Mouse (Mus musculus): Measurements from ENCODE around the gene Olfr1388. TPM values are rescaled to one million over a fixed set of nuclear protein-coding genes. Genes with fewer than 3 reads are reported as not detected.
"Not testable (repeated sequence)": the region's sequence is repeated elsewhere in the genome, so short reads cannot be mapped to it uniquely, and the experiment has no call there.

Olfr1388 gene
- polyA plus RNA-seq (2012; rRNA removed): 0.08 TPM in 1 of 2 replicates, not detected in the other

DNA sequence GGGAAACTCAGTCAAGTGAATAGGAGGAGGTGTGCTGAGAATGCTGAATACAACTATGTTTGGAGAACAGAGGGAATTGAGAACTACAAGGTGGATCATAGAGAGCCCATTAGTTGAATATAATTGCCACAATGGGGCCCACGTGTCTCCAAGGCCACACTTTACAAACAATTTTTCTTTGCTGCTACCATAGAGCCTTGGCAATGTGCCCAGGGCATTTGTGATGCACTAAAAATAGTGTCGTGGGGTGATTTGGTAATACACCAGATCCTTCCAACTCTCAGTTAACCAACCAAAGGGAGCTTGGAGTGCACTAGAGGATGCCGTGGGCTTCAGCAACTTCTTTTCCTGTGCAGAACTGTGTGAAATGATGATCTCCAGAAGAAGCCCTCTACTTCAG lies at the start of gene Olfr1388:
TSS of gene Olfr1388 (plus strand) at position 214 of the 400 bp plus-strand sequence.
- WGBS: 54% methylated on average over 3 of the region's 3 CpGs
- H3K36me3 ChIP-seq (ENCODE audit: control insufficient read depth, insufficient read depth, low read length): no peaks in the 10 kb centered on the region
- no peak within 1 kb of the TSS for H3K4me3 ChIP-seq (ENCODE audit: extremely low read depth, insufficient read depth, insufficient read length)
- H3K27me3 ChIP-seq (ENCODE audit: control insufficient read depth, insufficient read depth, low read length): no peaks in the 10 kb centered on the region
- no peaks in the 10 kb centered on the region for H3K4me1 ChIP-seq (ENCODE audit: control insufficient read depth, insufficient read depth, insufficient read length)
- no peak for DNase-seq (ENCODE audit: low read depth in 1 of 2, low spot score in 2 of 2)
- TF ChIP-seq CTCF (IDR thresholded peaks at IDR 0.05; ENCODE audit: extremely low read depth, insufficient read depth, insufficient read length, insufficient replicate concordance): no peak
- TF ChIP-seq POLR2A (IDR thresholded peaks at IDR 0.05; ENCODE audit: low read depth, low read length): no peak
- no peak within 1 kb of the TSS for H3K27ac ChIP-seq (ENCODE audit: insufficient read depth, low read length)

DNA sequence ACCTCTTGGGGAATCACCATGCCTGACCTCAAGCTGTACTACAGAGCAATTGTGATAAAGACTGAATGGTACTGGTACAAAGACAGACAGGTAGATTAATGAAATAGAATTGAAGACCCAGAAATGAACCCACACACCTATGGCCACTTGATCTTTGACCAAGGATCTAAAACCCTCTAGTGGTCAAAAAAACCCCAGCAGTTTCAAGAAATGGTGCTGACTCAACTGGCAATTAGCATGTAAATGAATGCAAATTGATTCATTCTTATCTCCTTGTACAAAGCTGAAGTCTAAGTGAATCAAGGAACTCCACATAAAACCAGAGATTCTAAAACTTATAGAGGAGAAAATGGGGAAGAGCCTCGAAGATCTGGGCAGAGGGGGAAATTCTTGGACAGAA lies 43.7 kb upstream of the Olfr1388 start:
- DNase-seq (ENCODE audit: low read depth in 1 of 2, low spot score in 2 of 2); H3K27ac ChIP-seq (ENCODE audit: insufficient read depth, low read length); H3K4me1 ChIP-seq (ENCODE audit: control insufficient read depth, insufficient read depth, insufficient read length); H3K36me3 ChIP-seq (ENCODE audit: control insufficient read depth, insufficient read depth, low read length); H3K4me3 ChIP-seq (ENCODE audit: extremely low read depth, insufficient read depth, insufficient read length); H3K27me3 ChIP-seq (ENCODE audit: control insufficient read depth, insufficient read depth, low read length): not testable (repeated sequence)
- WGBS: 82% methylated on average over 1 of the region's 1 CpGs

DNA sequence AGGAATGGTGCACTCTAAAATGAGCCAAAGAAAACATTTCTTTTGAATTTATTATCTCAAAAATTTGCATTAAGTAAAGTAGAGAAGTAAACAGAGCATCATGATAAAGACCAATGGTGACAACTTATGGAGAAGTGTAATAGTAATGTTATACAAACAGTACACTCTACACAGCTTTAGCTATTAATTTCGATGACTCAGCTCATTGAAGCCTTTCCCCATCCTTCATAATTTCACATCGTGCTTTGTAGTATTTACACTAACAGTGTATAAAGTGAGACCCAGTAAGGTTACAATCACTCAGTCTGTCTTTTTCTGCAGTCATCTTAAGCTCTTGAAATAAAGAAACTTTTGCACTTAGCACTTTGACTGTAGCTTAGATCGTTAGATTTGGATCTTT lies 29.6 kb upstream of the Olfr1388 start:
- no peak for DNase-seq (ENCODE audit: low read depth in 1 of 2, low spot score in 2 of 2)
- Histone ChIP-seq H3K4me3 (ENCODE audit: extremely low read depth, insufficient read depth, insufficient read length) (no peak overlapping the region), H3K36me3 (ENCODE audit: control insufficient read depth, insufficient read depth, low read length) (no peaks in the 10 kb centered on the region), H3K27ac (ENCODE audit: insufficient read depth, low read length) (no peak overlapping the region), H3K27me3 (ENCODE audit: control insufficient read depth, insufficient read depth, low read length) (no peaks in the 10 kb centered on the region), H3K4me1 (ENCODE audit: control insufficient read depth, insufficient read depth, insufficient read length) (no peaks in the 10 kb centered on the region)
- WGBS: 80% methylated on average over 3 of the region's 3 CpGs
- TF ChIP-seq CTCF (IDR thresholded peaks at IDR 0.05; ENCODE audit: extremely low read depth, insufficient read depth, insufficient read length, insufficient replicate concordance) (no peak), POLR2A (IDR thresholded peaks at IDR 0.05; ENCODE audit: low read depth, low read length) (no peak)

DNA sequence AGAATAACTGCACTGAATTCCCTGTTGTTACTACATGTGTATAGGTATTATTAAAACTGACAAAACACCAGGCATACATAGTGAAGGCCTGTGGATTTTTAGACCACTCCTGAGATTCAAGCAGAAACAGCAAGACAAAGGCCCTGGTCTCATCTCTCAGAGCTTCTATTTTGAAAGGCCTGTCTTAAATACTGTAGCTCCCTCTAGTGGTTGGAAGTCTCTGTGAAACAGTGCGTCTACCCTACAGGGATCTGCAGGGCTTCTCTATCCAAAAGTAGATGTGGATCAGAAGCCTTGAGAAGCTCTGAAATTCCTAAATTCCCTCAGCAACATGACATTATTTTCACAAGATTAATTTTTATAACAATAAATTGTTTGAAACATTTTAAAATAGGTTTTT lies 25.9 kb upstream of the Olfr1388 start:
- Histone ChIP-seq H3K4me1 (ENCODE audit: control insufficient read depth, insufficient read depth, insufficient read length) (no peaks in the 10 kb centered on the region), H3K36me3 (ENCODE audit: control insufficient read depth, insufficient read depth, low read length) (no peaks in the 10 kb centered on the region), H3K4me3 (ENCODE audit: extremely low read depth, insufficient read depth, insufficient read length) (no peak overlapping the region), H3K27ac (ENCODE audit: insufficient read depth, low read length) (no peak overlapping the region), H3K27me3 (ENCODE audit: control insufficient read depth, insufficient read depth, low read length) (no peaks in the 10 kb centered on the region)
- DNase-seq (ENCODE audit: low read depth in 1 of 2, low spot score in 2 of 2): peak in 1 of 2 experiments; percentile 11
- WGBS: 10% methylated on average over 1 of the region's 1 CpGs
- no peak for TF ChIP-seq CTCF (IDR thresholded peaks at IDR 0.05; ENCODE audit: extremely low read depth, insufficient read depth, insufficient read length, insufficient replicate concordance)
- TF ChIP-seq POLR2A (IDR thresholded peaks at IDR 0.05; ENCODE audit: low read depth, low read length): no peak

DNA sequence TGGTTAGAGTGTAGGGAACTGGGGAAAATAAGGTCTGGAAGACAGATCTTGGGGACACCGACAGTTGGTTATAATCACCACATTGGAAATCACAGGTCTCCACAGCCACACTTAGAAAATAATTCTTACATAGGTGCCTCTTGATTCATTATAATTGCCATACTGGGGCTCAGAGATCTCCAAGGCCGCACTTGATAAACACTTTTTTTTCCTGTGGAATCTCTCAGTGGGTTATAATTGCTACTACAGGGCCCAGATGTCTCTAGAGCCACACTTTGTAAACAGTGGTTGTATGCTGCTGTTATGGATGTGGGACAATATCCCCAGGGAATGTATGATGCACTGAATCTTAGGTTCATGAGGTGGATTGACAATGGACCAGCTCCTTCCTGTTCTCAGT lies 13.7 kb upstream of the Olfr1388 start, which contains the start of gene Olfr1389:
TSS of gene Olfr1389 (plus strand) at position 301 of the 400 bp plus-strand sequence.
- no peaks in the 10 kb centered on the region for H3K36me3 ChIP-seq (ENCODE audit: control insufficient read depth, insufficient read depth, low read length)
- DNase-seq (ENCODE audit: low read depth in 1 of 2, low spot score in 2 of 2): no peak
- WGBS: 95% methylated on average over 2 of the region's 2 CpGs
- no peak within 1 kb of the TSS for H3K27ac ChIP-seq (ENCODE audit: insufficient read depth, low read length)
- H3K4me1 ChIP-seq (ENCODE audit: control insufficient read depth, insufficient read depth, insufficient read length): no peaks in the 10 kb centered on the region
- TF ChIP-seq CTCF (IDR thresholded peaks at IDR 0.05; ENCODE audit: extremely low read depth, insufficient read depth, insufficient read length, insufficient replicate concordance): no peak
- no peak for TF ChIP-seq POLR2A (IDR thresholded peaks at IDR 0.05; ENCODE audit: low read depth, low read length)
- H3K27me3 ChIP-seq (ENCODE audit: control insufficient read depth, insufficient read depth, low read length): no peaks in the 10 kb centered on the region
- no peak within 1 kb of the TSS for H3K4me3 ChIP-seq (ENCODE audit: extremely low read depth, insufficient read depth, insufficient read length)

DNA sequence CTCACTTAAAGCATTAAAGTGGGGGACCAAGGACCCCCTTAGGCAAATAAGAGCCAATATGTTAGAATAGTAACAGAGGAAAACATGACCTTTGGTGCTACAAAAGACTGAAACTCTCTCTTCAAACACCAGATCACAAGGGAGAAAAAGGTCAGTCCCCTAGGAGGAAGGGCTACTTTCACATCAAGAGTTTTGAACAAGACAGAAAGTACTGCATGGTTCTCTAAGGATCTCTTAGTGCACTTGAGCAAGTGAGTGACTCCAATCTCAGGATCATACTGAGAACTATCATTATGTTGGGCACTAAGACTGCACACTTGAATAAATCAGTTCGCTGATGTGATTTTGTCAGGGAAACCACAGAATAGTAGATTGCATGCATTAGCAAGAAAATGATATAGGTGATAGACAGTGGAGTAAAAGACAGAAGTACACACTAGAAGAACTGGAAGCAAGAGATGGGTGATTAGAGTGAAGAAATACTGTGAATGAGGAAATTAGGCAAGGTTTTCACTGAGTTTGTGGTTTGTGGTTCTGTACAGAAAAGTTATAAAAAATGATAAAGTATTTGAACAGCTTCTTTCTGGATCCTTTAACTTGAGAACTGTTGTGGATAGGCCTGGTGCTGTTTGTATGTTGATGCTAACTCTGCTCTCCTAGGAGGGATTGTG lies 11.0 kb upstream of the Olfr1388 start:
- no peaks in the 10 kb centered on the region for H3K36me3 ChIP-seq (ENCODE audit: control insufficient read depth, insufficient read depth, low read length)
- no peak for TF ChIP-seq CTCF (IDR thresholded peaks at IDR 0.05; ENCODE audit: extremely low read depth, insufficient read depth, insufficient read length, insufficient replicate concordance)
- no peak for TF ChIP-seq POLR2A (IDR thresholded peaks at IDR 0.05; ENCODE audit: low read depth, low read length)
- WGBS: 51% methylated on average over 1 of the region's 1 CpGs

DNA sequence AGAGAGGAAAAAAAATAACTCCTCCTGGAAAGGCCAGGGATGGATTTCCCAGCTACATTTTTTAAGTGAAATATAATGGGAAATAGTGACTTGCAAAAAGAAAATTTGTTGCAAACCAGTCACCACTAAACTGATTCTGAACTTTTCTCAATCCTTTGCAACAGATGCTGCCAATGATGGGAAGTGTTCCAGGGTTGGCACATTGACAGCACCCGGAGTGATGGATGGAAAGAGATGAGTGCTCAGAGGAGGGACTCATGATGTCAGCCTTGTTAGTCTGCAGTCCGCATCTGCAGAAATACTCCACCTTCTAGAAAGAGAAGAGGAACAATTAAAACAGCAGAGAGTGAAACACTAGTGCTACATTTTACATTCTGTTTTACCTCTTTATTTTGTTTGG lies 6.8 kb upstream of the Olfr1388 start:
- no peak for DNase-seq (ENCODE audit: low read depth in 1 of 2, low spot score in 2 of 2)
- Histone ChIP-seq H3K36me3 (ENCODE audit: control insufficient read depth, insufficient read depth, low read length) (no peaks in the 10 kb centered on the region), H3K4me3 (ENCODE audit: extremely low read depth, insufficient read depth, insufficient read length) (no peak overlapping the region), H3K27ac (ENCODE audit: insufficient read depth, low read length) (no peak overlapping the region), H3K4me1 (ENCODE audit: control insufficient read depth, insufficient read depth, insufficient read length) (no peaks in the 10 kb centered on the region), H3K27me3 (ENCODE audit: control insufficient read depth, insufficient read depth, low read length) (no peaks in the 10 kb centered on the region)
- TF ChIP-seq CTCF (IDR thresholded peaks at IDR 0.05; ENCODE audit: extremely low read depth, insufficient read depth, insufficient read length, insufficient replicate concordance) (no peak), POLR2A (IDR thresholded peaks at IDR 0.05; ENCODE audit: low read depth, low read length) (no peak)
- WGBS: 84% methylated on average over 2 of the region's 2 CpGs

More for the DNA sequence above, 11.0 kb upstream of the Olfr1388 start:
- H3K4me3 ChIP-seq (ENCODE audit: extremely low read depth, insufficient read depth, insufficient read length): no peak overlapping the region
- DNase-seq (ENCODE audit: low read depth in 1 of 2, low spot score in 2 of 2): no peak
- no peaks in the 10 kb centered on the region for H3K4me1 ChIP-seq (ENCODE audit: control insufficient read depth, insufficient read depth, insufficient read length)
- H3K27ac ChIP-seq (ENCODE audit: insufficient read depth, low read length): no peak overlapping the region
- no peaks in the 10 kb centered on the region for H3K27me3 ChIP-seq (ENCODE audit: control insufficient read depth, insufficient read depth, low read length)

All from spleen, adult 2 months (tissue).